Mouse (Mus musculus): Measurements from ENCODE around the gene Smad1.
A peak's percentile ranks its signal among the peaks of the same experiment; 100 is the strongest.

DNA sequence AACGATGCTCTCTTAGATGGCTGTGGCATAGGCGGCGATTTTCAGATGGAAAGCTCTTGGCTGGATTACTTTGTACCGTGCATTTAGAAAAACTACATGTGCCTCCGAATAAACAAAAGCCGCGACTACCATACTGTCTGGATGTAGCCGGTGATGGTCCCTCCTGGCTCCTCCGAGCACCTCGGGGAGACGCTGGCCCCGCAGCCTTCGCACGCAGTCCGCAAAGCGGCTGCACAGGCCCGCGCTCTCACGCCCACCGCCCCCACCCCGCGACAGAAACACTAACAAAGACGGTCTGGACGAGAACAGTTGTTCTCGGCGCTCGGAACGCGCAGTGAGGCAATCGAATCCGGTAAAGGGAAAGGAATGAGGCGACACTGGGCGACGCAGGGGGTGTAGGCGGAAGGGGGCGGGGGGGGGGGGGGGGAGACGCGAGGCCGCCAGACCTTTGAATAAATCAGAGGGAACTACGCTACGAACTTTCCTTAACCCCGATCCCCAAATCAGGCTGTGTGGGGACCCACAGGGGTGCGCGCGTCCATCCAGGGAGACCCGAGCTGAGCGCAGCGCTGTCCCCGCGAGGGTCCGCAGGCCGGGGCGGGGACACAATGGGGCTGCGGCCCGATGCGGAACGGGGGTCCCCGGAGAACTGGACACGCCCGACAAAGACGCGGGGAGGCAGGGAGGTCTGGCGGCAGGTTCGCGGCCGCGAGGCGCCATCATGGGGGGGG lies 902 bp downstream of the Smad1 start:
- peak; percentile 51; the same call in 1 of the 2 replicates for TF ChIP-seq POLR2A (IDR thresholded peaks at IDR 0.05; ENCODE audit: control insufficient read depth, extremely low read depth, insufficient read depth, low read length, poor library complexity)
- no peak for TF ChIP-seq CTCF (IDR thresholded peaks at IDR 0.05; ENCODE audit: borderline replicate concordance, control insufficient read depth, extremely low read depth, insufficient read depth, low read length, poor library complexity)
